Mouse (Mus musculus) liver, embryonic 13.5 days (tissue): ENCODE results near the gene Pex14. TPM values are rescaled to one million over a fixed set of nuclear protein-coding genes. Genes with fewer than 3 reads are reported as not detected.

Experiments used
- ATAC-seq: fragments of 200-750 bp; cut with Nextera tagmentation; 2 replicates; pipeline ENCODE4 v1.8.0; 2017; ENCODE audit warnings: low read depth, mild to moderate bottlenecking, moderate number of reproducible peaks, moderate library complexity
- DNase-seq: peaks from one replicate; pipeline ENCODE4 v3.0.0; 2022
- H3K27ac ChIP-seq: fragments of 300-500 bp; sonication (generic); 2 replicates; pipeline ENCODE4 v1.5.1; 2015; ENCODE audit warnings: moderate library complexity, mild to moderate bottlenecking, inconsistent platforms
- H3K27me3 ChIP-seq: fragments of 300-500 bp; sonication (generic); 2 replicates; pipeline ENCODE4 v1.6.1; 2015; ENCODE audit warnings: mild to moderate bottlenecking, inconsistent platforms
- H3K36me3 ChIP-seq: fragments of 300-500 bp; sonication (generic); 2 replicates; pipeline ENCODE4 v1.6.1; 2015; ENCODE audit warnings: mild to moderate bottlenecking, inconsistent platforms
- H3K4me1 ChIP-seq: fragments of 300-500 bp; sonication (generic); replicated peaks from 2 replicates; pipeline ENCODE4 v1.6.1; 2015; ENCODE audit warnings: inconsistent platforms
- H3K4me2 ChIP-seq: fragments of 300-500 bp; sonication (generic); 2 replicates; pipeline ENCODE4 v1.6.1; 2015; ENCODE audit warnings: inconsistent platforms, mild to moderate bottlenecking, moderate library complexity
- H3K4me3 ChIP-seq: fragments of 300-500 bp; sonication (generic); replicated peaks from 2 replicates; pipeline ENCODE4 v1.5.1; 2015; ENCODE audit warnings: mild to moderate bottlenecking, inconsistent platforms
- H3K9ac ChIP-seq: fragments of 300-500 bp; sonication (generic); 2 replicates; pipeline ENCODE4 v1.6.1; 2015; ENCODE audit warnings: mild to moderate bottlenecking, inconsistent platforms
- H3K9me3 ChIP-seq: fragments of 300-500 bp; sonication (generic); replicated peaks from 2 replicates; pipeline ENCODE4 v1.6.1; 2016; ENCODE audit warnings: inconsistent platforms
- WGBS: fragments of 180-500 bp; shearing (Covaris S2); methylation state at CpG from one replicate; pipeline ENCODE4 v1.1.7; 2015; ENCODE audit not compliant: insufficient replicate concordance; 5-methylcytosine and 5-hydroxymethylcytosine counted together
- polyA plus RNA-seq: library from polyadenylated mRNA; unstranded; fragments of >200 nt; fragmentation: Nextera tagmentation; extraction: Ambion mirVana; gene quantifications from 2 replicates; pipeline ENCODE4 v1.2.1, GENCODE M21; 2015

Pex14 gene
- polyA plus RNA-seq, 1 experiment from 2014 or later = 27.7 TPM

- no peak overlapping the region for H3K4me2 ChIP-seq
- DNase-seq (no peak), ATAC-seq (no peak)
- no peaks in the 10 kb centered on the region for H3K36me3 ChIP-seq
- peaks cover 5% of the 10 kb centered on the region for H3K4me1 ChIP-seq
- 72% methylated on average over 8 of the region's 8 CpGs for WGBS
- H3K27ac ChIP-seq = no peak overlapping the region
- no peak overlapping the region for H3K9ac ChIP-seq
- peaks cover 24% of the 10 kb centered on the region for H3K27me3 ChIP-seq
- no peaks in the 10 kb centered on the region for H3K9me3 ChIP-seq
- no peak overlapping the region for H3K4me3 ChIP-seq
These were observed 153.6 kb downstream of the Pex14 start for GRCm38 (mm10) chr4:148946071-148946470.

GRCm38 (mm10) chr4:148945476-148945881, 154.2 kb downstream of the Pex14 start:
- Histone ChIP-seq H3K36me3 (no peaks in the 10 kb centered on the region), H3K4me1 (peaks cover 11% of the 10 kb centered on the region), H3K27ac (no peak overlapping the region), H3K9ac (no peak overlapping the region), H3K4me2 (no peak overlapping the region), H3K4me3 (no peak overlapping the region), H3K9me3 (no peaks in the 10 kb centered on the region), H3K27me3 (peaks cover 18% of the 10 kb centered on the region)
- ATAC-seq (no peak), DNase-seq (no peak)
- WGBS = 73% methylated on average over 4 of the region's 4 CpGs

- DNase-seq (no peak), ATAC-seq (no peak)
- Histone ChIP-seq H3K4me2 (no peak overlapping the region), H3K4me1 (peaks cover 19% of the 10 kb centered on the region), H3K27me3 (no peaks in the 10 kb centered on the region), H3K9ac (no peak overlapping the region), H3K9me3 (no peaks in the 10 kb centered on the region), H3K27ac (no peak overlapping the region), H3K4me3 (no peak overlapping the region), H3K36me3 (no peaks in the 10 kb centered on the region)
- 50% methylated on average over 5 of the region's 5 CpGs for WGBS
These were observed 156.6 kb downstream of the Pex14 start for GRCm38 (mm10) chr4:148943099-148943498.

- Histone ChIP-seq H3K9ac (peak overlapping the region; percentile 40), H3K36me3 (no peaks in the 10 kb centered on the region), H3K27ac (peak overlapping the region; percentile 30; the same call in 1 of the 2 replicates), H3K4me1 (peaks cover 25% of the 10 kb centered on the region), H3K27me3 (no peaks in the 10 kb centered on the region), H3K9me3 (no peaks in the 10 kb centered on the region), H3K4me3 (peak overlapping the region; percentile 3; the same call in 1 of the 2 replicates), H3K4me2 (peak overlapping the region; percentile 43)
- no peak for ATAC-seq
- DNase-seq = no peak
- WGBS = 44% methylated on average over 11 of the region's 11 CpGs
These were observed 158.4 kb downstream of the Pex14 start for GRCm38 (mm10) chr4:148941321-148941720.

- H3K27me3 ChIP-seq = no peaks in the 10 kb centered on the region
- peaks cover 27% of the 10 kb centered on the region for H3K4me1 ChIP-seq
- 6% methylated on average over 25 of the region's 25 CpGs for WGBS
- no peaks in the 10 kb centered on the region for H3K36me3 ChIP-seq
- no peaks in the 10 kb centered on the region for H3K9me3 ChIP-seq
- H3K9ac ChIP-seq = peak overlapping the region; percentile 40; the same call in 1 of the 2 replicates
- H3K4me3 ChIP-seq = peak overlapping the region; percentile 3
- H3K4me2 ChIP-seq = peak overlapping the region; percentile 43
- DNase-seq (peak; percentile 35), ATAC-seq (peak; percentile 86)
- H3K27ac ChIP-seq = peak overlapping the region; percentile 30; the same call in 1 of the 2 replicates
These were observed 158.9 kb downstream of the Pex14 start for GRCm38 (mm10) chr4:148940674-148941211.

GRCm38 (mm10) chr4:148938546-148938945, 161.1 kb downstream of the Pex14 start:
- Histone ChIP-seq H3K27me3 (no peaks in the 10 kb centered on the region), H3K4me1 (peaks cover 39% of the 10 kb centered on the region), H3K4me2 (no peak overlapping the region), H3K4me3 (no peak overlapping the region), H3K27ac (no peak overlapping the region), H3K9ac (no peak overlapping the region), H3K36me3 (no peaks in the 10 kb centered on the region), H3K9me3 (no peaks in the 10 kb centered on the region)
- no peak for DNase-seq
- 80% methylated on average over 26 of the region's 26 CpGs for WGBS
- no peak for ATAC-seq

- Histone ChIP-seq H3K4me2 (no peak overlapping the region), H3K9ac (no peak overlapping the region), H3K9me3 (no peaks in the 10 kb centered on the region), H3K27me3 (no peaks in the 10 kb centered on the region), H3K4me3 (no peak overlapping the region), H3K4me1 (peaks cover 39% of the 10 kb centered on the region), H3K36me3 (no peaks in the 10 kb centered on the region), H3K27ac (no peak overlapping the region)
- DNase-seq = no peak
- ATAC-seq = no peak
- WGBS = 79% methylated on average over 12 of the region's 12 CpGs
These were observed 162.9 kb downstream of the Pex14 start for GRCm38 (mm10) chr4:148936727-148937126.

GRCm38 (mm10) chr4:148936111-148936510, 163.6 kb downstream of the Pex14 start:
- DNase-seq = no peak
- WGBS = 67% methylated on average over 12 of the region's 12 CpGs
- Histone ChIP-seq H3K36me3 (no peaks in the 10 kb centered on the region), H3K4me1 (peaks cover 34% of the 10 kb centered on the region), H3K9ac (0 out of 2 replicates have a peak overlapping the region, but pooled peaks have one; percentile 26), H3K27ac (peak overlapping the region; percentile 58), H3K4me2 (peak overlapping the region; percentile 13), H3K27me3 (no peaks in the 10 kb centered on the region), H3K4me3 (no peak overlapping the region), H3K9me3 (no peaks in the 10 kb centered on the region)
- ATAC-seq = peak; percentile 33

- DNase-seq = no peak
- H3K9me3 ChIP-seq = no peaks in the 10 kb centered on the region
- peak overlapping the region; percentile 58; the same call in 1 of the 2 replicates for H3K27ac ChIP-seq
- 0 out of 2 replicates have a peak, but pooled peaks cover 4% of the 10 kb centered on the region for H3K27me3 ChIP-seq
- 42% methylated on average over 13 of the region's 13 CpGs for WGBS
- H3K4me3 ChIP-seq = no peak overlapping the region
- ATAC-seq = peak; percentile 27; the same call in 1 of the 2 replicates
- H3K4me2 ChIP-seq = no peak overlapping the region
- H3K36me3 ChIP-seq = no peaks in the 10 kb centered on the region
- peaks cover 25% of the 10 kb centered on the region for H3K4me1 ChIP-seq
- H3K9ac ChIP-seq = no peak overlapping the region
These were observed 164.5 kb downstream of the Pex14 start for GRCm38 (mm10) chr4:148935211-148935610.

- Histone ChIP-seq H3K27me3 (0 out of 2 replicates have a peak, but pooled peaks cover 4% of the 10 kb centered on the region), H3K4me3 (no peak overlapping the region), H3K27ac (no peak overlapping the region), H3K4me1 (peaks cover 19% of the 10 kb centered on the region), H3K36me3 (no peaks in the 10 kb centered on the region), H3K9ac (no peak overlapping the region), H3K4me2 (no peak overlapping the region), H3K9me3 (no peaks in the 10 kb centered on the region)
- ATAC-seq (no peak), DNase-seq (no peak)
- 85% methylated on average over 13 of the region's 13 CpGs for WGBS
These were observed 166.6 kb downstream of the Pex14 start for GRCm38 (mm10) chr4:148933109-148933508.

- Histone ChIP-seq H3K9ac (no peak overlapping the region), H3K4me1 (peaks cover 23% of the 10 kb centered on the region), H3K36me3 (no peaks in the 10 kb centered on the region), H3K27me3 (peaks cover 20% of the 10 kb centered on the region), H3K4me3 (no peak overlapping the region), H3K27ac (no peak overlapping the region), H3K4me2 (no peak overlapping the region), H3K9me3 (no peaks in the 10 kb centered on the region)
- DNase-seq (no peak), ATAC-seq (no peak)
- WGBS = 55% methylated on average over 9 of the region's 9 CpGs
These were observed 168.9 kb downstream of the Pex14 start for GRCm38 (mm10) chr4:148930721-148931229.

- Histone ChIP-seq H3K9me3 (no peaks in the 10 kb centered on the region), H3K4me3 (no peak overlapping the region), H3K27me3 (peaks cover 37% of the 10 kb centered on the region), H3K4me1 (peaks cover 18% of the 10 kb centered on the region; the same call in 1 of the 2 replicates), H3K36me3 (no peaks in the 10 kb centered on the region), H3K9ac (no peak overlapping the region), H3K27ac (no peak overlapping the region), H3K4me2 (no peak overlapping the region)
- ATAC-seq (no peak), DNase-seq (no peak)
- 75% methylated on average over 16 of the region's 16 CpGs for WGBS
These were observed 170.8 kb downstream of the Pex14 start for GRCm38 (mm10) chr4:148928876-148929275.
